Mouse (Mus musculus) ES-Bruce4 (cell line): Measurements from ENCODE around the gene Atp13a2. TPM values are rescaled to one million over a fixed set of nuclear protein-coding genes. Genes with fewer than 3 reads are reported as not detected.

Experiments
- H3K27ac ChIP-seq: 2 replicates; pipeline ENCODE4 v1.5.1; 2012; ENCODE audit warnings: low read length, inconsistent platforms; ENCODE audit not compliant: insufficient read depth
- H3K27me3 ChIP-seq: 2 replicates; pipeline ENCODE4 v1.6.1; 2012; ENCODE audit warnings: mild to moderate bottlenecking, low read length, inconsistent platforms; ENCODE audit not compliant: control insufficient read depth, poor library complexity, insufficient read depth, severe bottlenecking
- H3K36me3 ChIP-seq: 2 replicates; pipeline ENCODE4 v1.6.1; 2012; ENCODE audit warnings: inconsistent platforms, mild to moderate bottlenecking, low read length, moderate library complexity; ENCODE audit not compliant: control insufficient read depth, poor library complexity, insufficient read depth, severe bottlenecking
- H3K4me1 ChIP-seq: one replicate; pipeline ENCODE4 v1.8.1; 2011; ENCODE audit warnings: low read length; ENCODE audit not compliant: control insufficient read depth, insufficient read depth
- H3K4me3 ChIP-seq: 2 replicates; pipeline ENCODE4 v1.5.1; 2011; ENCODE audit warnings: low read depth, mild to moderate bottlenecking, low read length
- H3K9ac ChIP-seq: 2 replicates; pipeline ENCODE4 v1.6.1; 2012; ENCODE audit warnings: low read depth, mild to moderate bottlenecking, inconsistent platforms; ENCODE audit not compliant: poor library complexity, severe bottlenecking
- H3K9me3 ChIP-seq: replicated peaks from 2 replicates; pipeline ENCODE4 v1.6.1; 2012; ENCODE audit warnings: mild to moderate bottlenecking, low read length, inconsistent platforms; ENCODE audit not compliant: control insufficient read depth, poor library complexity, insufficient read depth, severe bottlenecking
- CTCF ChIP-seq: IDR thresholded peaks from one replicate; pipeline ENCODE4 v1.8.1; 2011; ENCODE audit warnings: low read depth, low read length
- EP300 ChIP-seq: IDR thresholded peaks from 2 replicates; pipeline ENCODE4 v1.6.1; 2011; ENCODE audit warnings: low read depth, low read length; ENCODE audit not compliant: insufficient read depth
- POLR2A ChIP-seq: IDR thresholded peaks from one replicate; pipeline ENCODE4 v1.8.1; 2011; ENCODE audit warnings: low read length; ENCODE audit not compliant: insufficient read depth
- polyA plus RNA-seq: library from polyadenylated mRNA; stranded (reverse); fragments of >200 nt; gene quantifications from 2 replicates; pipeline ENCODE4 v1.2.4, GENCODE M21; 2011; ENCODE audit warnings: low read depth; ENCODE audit not compliant: missing spikeins, insufficient read depth, insufficient read length

The Atp13a2 gene
- 16.8 and 17.0 TPM in 2 replicates for polyA plus RNA-seq

DNA sequence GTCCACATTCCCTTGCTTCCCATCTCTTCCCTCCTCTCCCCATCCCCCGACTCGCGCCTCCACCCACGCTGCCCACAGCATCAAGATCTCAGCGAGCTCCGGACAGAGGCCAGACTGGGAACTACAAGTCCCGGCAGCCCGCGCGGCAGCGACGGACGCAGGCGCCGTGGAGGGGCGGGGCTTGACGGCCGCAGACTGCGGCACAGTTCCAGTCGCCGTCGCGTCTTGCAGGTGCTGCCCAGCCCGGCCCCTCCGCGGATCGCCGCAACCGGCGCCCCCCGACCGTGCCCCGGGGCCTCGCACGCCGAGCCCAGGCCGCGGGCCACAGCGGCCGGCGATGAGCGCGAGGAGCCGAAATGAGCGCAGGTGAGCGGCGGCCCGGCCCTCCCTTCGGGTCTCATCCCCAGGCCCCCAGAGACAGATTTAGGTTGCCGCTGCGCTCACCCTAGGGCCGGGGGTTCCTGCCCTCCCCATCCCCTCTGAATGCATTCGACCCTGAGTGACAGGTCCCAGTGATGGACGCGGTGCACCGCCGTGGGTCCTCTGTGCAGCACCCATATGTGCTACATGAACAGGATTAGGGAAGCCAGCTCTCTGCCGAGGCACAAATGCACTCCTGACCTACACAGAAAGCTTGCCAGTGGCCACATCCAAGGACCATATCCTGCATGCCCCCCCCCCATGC is at the start of gene Atp13a2:
Gene Atp13a2 (plus strand): TSS at position 163 of the 685 bp plus-strand sequence.
- Histone ChIP-seq H3K36me3 (no peaks in the 10 kb centered on the region), H3K27me3 (no peaks in the 10 kb centered on the region), H3K4me1 (no peaks in the 10 kb centered on the region), H3K9me3 (no peaks in the 10 kb centered on the region), H3K27ac (no peak within 1 kb of the TSS), H3K4me3 (peak within 1 kb of the TSS; percentile 99), H3K9ac (peak within 1 kb of the TSS; percentile 84)
- no peak for TF ChIP-seq EP300

DNA sequence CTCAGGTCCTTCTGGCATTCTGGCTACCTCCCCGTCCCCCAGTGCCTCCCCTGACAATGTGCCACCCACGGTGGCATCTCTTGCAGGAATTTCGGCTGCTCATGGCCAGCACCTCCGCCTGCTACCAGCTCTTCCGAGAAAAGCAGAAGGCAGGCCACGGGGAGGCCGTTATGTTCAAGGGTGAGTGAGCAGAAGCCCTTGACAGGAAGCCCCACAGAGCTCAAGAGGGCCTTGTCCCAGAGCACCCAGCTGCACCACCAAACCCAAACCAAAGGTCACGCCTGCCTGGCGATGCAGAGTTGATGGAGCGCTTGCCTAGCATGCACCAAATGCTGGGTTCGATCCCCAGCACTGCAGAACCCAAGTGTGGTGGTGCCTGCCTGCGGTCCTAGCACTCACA is 42.3 kb upstream of the Atp13a2 start:
- H3K36me3 ChIP-seq = no peaks in the 10 kb centered on the region
- H3K4me3 ChIP-seq = no peak overlapping the region
- TF ChIP-seq EP300 (no peak), CTCF (no peak), POLR2A (no peak)
- no peaks in the 10 kb centered on the region for H3K27me3 ChIP-seq
- H3K4me1 ChIP-seq = no peaks in the 10 kb centered on the region
- no peak overlapping the region for H3K27ac ChIP-seq
- no peak overlapping the region for H3K9ac ChIP-seq
- H3K9me3 ChIP-seq = peaks cover 14% of the 10 kb centered on the region

DNA sequence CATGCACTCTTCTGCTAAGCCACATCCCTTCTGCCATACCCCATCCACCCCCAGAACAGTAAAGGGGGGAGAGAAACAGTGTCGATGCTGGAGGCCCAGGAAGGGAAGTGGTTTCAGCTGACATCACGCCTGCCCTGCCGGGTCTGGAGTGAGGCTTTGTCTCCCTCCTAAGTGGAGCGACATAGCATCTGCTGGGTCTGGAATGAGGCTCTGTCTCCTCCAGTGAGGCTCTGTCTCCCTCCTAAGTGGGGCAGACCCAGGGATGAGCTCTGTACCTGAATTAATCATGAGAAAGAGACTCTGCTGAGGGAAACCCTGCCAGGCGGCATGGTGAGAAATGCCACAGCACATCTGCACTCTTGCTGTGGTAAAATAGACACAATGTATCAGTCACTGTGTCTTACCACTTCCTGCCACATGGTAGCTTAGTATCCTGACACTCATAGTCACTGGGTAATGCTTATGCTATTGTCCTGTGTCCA is 41.7 kb upstream of the Atp13a2 start:
- Histone ChIP-seq H3K9me3 (peaks cover 14% of the 10 kb centered on the region), H3K4me3 (no peak overlapping the region), H3K9ac (no peak overlapping the region), H3K27me3 (no peaks in the 10 kb centered on the region), H3K36me3 (no peaks in the 10 kb centered on the region), H3K27ac (no peak overlapping the region), H3K4me1 (no peaks in the 10 kb centered on the region)
- TF ChIP-seq POLR2A = no peak
- no peak for TF ChIP-seq EP300
- no peak for TF ChIP-seq CTCF

DNA sequence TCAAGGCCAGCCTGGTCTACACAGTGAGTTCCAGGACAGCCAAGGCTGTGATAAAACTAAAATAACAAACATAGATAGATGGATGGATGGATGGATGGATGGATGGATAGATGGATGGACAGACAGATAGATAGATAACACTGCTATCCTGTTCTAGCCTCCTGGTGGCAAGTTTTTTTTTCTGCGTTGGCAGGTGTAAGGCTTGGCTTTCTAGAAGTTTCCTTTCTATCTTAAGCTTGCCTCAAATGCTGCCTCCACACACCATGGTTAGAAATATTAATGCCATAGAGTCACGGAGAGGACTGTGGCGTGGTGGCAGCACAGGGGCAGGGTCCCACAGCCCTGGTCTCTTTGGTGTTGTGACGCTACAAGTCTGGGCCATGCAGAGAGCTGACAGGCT is 41.1 kb upstream of the Atp13a2 start:
- Histone ChIP-seq H3K4me1 (no peaks in the 10 kb centered on the region), H3K9me3 (peaks cover 14% of the 10 kb centered on the region), H3K36me3 (no peaks in the 10 kb centered on the region), H3K27me3 (no peaks in the 10 kb centered on the region), H3K9ac (no peak overlapping the region), H3K27ac (no peak overlapping the region), H3K4me3 (no peak overlapping the region)
- TF ChIP-seq CTCF = no peak
- no peak for TF ChIP-seq POLR2A
- no peak for TF ChIP-seq EP300

DNA sequence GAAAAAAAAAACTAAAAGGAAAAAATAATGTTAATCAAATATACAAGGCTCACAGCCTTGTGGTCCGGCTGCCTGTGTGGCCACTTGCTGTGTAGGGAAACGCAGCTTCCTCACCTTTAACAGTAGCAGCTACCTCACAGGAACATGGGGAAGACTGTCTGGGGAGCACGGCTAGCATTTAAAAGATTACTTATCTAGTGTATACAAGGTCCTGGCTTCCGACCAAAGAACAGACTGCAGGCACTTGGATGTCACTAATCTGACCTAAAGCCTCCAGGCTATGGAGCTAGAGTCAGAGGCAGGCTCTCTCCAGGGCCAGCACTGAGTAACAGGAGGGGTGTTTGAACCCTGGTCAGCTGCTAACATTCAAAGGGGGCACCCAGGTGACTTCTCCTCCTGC is 40.6 kb upstream of the Atp13a2 start:
- Histone ChIP-seq H3K4me1 (no peaks in the 10 kb centered on the region), H3K27ac (no peak overlapping the region)
- TF ChIP-seq EP300 (no peak), CTCF (no peak)

DNA sequence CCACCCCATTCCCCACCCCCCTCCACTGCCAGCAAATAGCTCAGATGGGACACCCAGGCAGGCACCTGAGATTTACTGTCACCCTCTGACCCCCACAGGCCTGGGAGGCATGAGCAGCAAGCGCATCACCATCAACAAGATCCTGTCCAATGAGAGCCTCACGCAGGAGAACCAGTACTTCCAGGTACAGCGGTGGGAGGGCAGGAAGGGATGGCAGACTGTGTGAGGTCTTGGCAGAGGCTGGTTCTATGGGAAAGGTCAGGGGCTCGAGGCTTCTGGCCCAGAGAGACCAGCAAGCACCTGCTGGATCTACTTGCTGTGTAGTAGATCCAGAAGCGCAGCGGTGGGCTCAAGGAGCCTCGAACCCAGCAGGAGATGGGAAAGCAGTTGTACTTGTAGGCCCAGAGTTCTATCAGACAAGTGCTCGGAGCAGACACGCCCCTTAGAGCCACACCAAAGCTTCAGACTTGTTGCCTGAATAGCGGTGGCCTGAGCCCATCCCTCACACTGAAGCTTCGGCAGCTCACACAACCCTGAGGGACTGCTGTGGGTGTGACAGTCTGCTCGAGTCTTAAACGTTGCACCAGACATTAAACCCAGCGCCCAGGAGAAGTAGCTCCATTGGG is 40.0 kb upstream of the Atp13a2 start:
- H3K36me3 ChIP-seq = no peaks in the 10 kb centered on the region
- H3K4me1 ChIP-seq = no peaks in the 10 kb centered on the region
- TF ChIP-seq CTCF (no peak), EP300 (no peak), POLR2A (no peak)
- no peaks in the 10 kb centered on the region for H3K27me3 ChIP-seq
- no peak overlapping the region for H3K4me3 ChIP-seq
- no peak overlapping the region for H3K27ac ChIP-seq
- H3K9ac ChIP-seq = no peak overlapping the region
- H3K9me3 ChIP-seq = peaks cover 14% of the 10 kb centered on the region

More for the DNA sequence above, 40.6 kb upstream of the Atp13a2 start:
- Histone ChIP-seq H3K4me3 (no peak overlapping the region), H3K36me3 (no peaks in the 10 kb centered on the region), H3K9ac (no peak overlapping the region), H3K27me3 (no peaks in the 10 kb centered on the region), H3K9me3 (peaks cover 14% of the 10 kb centered on the region)
